Mouse (Mus musculus) hindbrain, embryonic 16.5 days (tissue): ENCODE results near the gene Lman2. TPM values are rescaled to one million over a fixed set of nuclear protein-coding genes. Genes with fewer than 3 reads are reported as not detected.

Experiments used
- ATAC-seq: fragments of 200-750 bp; cut with Nextera tagmentation; 2 replicates; pipeline ENCODE4 v1.8.0; 2017; ENCODE audit warnings: moderate TSS enrichment, moderate library complexity
- H3K27ac ChIP-seq: fragments of 300-500 bp; sonication (generic); 2 replicates; pipeline ENCODE4 v1.5.1; 2014; ENCODE audit warnings: low read depth, mild to moderate bottlenecking, control low read depth, low read length, moderate library complexity
- H3K27me3 ChIP-seq: fragments of 300-500 bp; sonication (generic); replicated peaks from 2 replicates; pipeline ENCODE4 v1.6.1; 2014; ENCODE audit warnings: low read length; ENCODE audit not compliant: control insufficient read depth, insufficient read depth
- H3K36me3 ChIP-seq: fragments of 300-500 bp; sonication (generic); 2 replicates; pipeline ENCODE4 v1.6.1; 2014; ENCODE audit warnings: mild to moderate bottlenecking, low read length, moderate library complexity, mixed read lengths; ENCODE audit not compliant: control insufficient read depth, insufficient read depth
- H3K4me1 ChIP-seq: fragments of 300-500 bp; sonication (generic); 2 replicates; pipeline ENCODE4 v1.6.1; 2014; ENCODE audit warnings: low read depth, low read length; ENCODE audit not compliant: control insufficient read depth, insufficient read depth
- H3K4me2 ChIP-seq: fragments of 300-500 bp; sonication (generic); 2 replicates; pipeline ENCODE4 v1.6.1; 2014; ENCODE audit warnings: mild to moderate bottlenecking, low read length, control low read depth, moderate library complexity
- H3K4me3 ChIP-seq: fragments of 300-500 bp; sonication (generic); 2 replicates; pipeline ENCODE4 v1.5.1; 2014; ENCODE audit warnings: mild to moderate bottlenecking, low read length, control low read depth, moderate library complexity
- H3K9ac ChIP-seq: fragments of 300-500 bp; sonication (generic); 2 replicates; pipeline ENCODE4 v1.6.1; 2014; ENCODE audit warnings: low read depth, mild to moderate bottlenecking, control low read depth, low read length, moderate library complexity
- H3K9me3 ChIP-seq: fragments of 300-500 bp; sonication (generic); 2 replicates; pipeline ENCODE4 v1.6.1; 2014; ENCODE audit warnings: mild to moderate bottlenecking, low read length, moderate library complexity; ENCODE audit not compliant: control insufficient read depth
- WGBS: fragments of 180-500 bp; shearing (Covaris S2); extraction: QIAGEN DNeasy Blood & Tissue Kit; methylation state at CpG from one replicate; pipeline ENCODE4 v1.1.7; 2014; 5-methylcytosine and 5-hydroxymethylcytosine counted together
- polyA plus RNA-seq: library from polyadenylated mRNA; unstranded; fragments of >200 nt; fragmentation: Nextera tagmentation; extraction: Ambion mirVana; gene quantifications from 2 replicates; pipeline ENCODE4 v1.2.1, GENCODE M21; 2015

Gene Lman2
- polyA plus RNA-seq = 44.9 and 51.5 TPM in 2 replicates

GRCm38 (mm10) chr13:55362453-55363060 lies at the start of gene Lman2:
TSS of gene Lman2 (minus strand) at chr13:55362783.
- peak within 1 kb of the TSS; percentile 70 for H3K4me3 ChIP-seq
- peak; percentile 99 for ATAC-seq
- no peaks in the 10 kb centered on the region for H3K9me3 ChIP-seq
- WGBS = under 1% methylated on average over 35 of the region's 35 CpGs
- peak within 1 kb of the TSS; percentile 70 for H3K9ac ChIP-seq
- peaks cover 18% of the 10 kb centered on the region for H3K4me1 ChIP-seq
- H3K4me2 ChIP-seq = peak within 1 kb of the TSS; percentile 74
- H3K36me3 ChIP-seq = peaks cover 7% of the 10 kb centered on the region; the same call in 1 of the 2 replicates
- no peaks in the 10 kb centered on the region; the same call in 1 of the 2 replicates for H3K27me3 ChIP-seq
- H3K27ac ChIP-seq = peak within 1 kb of the TSS; percentile 76

GRCm38 (mm10) chr13:55411826-55412225 lies 49.2 kb upstream of the Lman2 start:
- ATAC-seq = no peak
- no peaks in the 10 kb centered on the region for H3K9me3 ChIP-seq
- H3K27me3 ChIP-seq = no peaks in the 10 kb centered on the region; the same call in 1 of the 2 replicates
- WGBS = 82% methylated on average over 7 of the region's 7 CpGs
- H3K36me3 ChIP-seq = no peaks in the 10 kb centered on the region
- no peak overlapping the region for H3K4me3 ChIP-seq
- H3K27ac ChIP-seq = no peak overlapping the region
- H3K4me2 ChIP-seq = no peak overlapping the region
- H3K4me1 ChIP-seq = 0 out of 2 replicates have a peak, but pooled peaks cover 2% of the 10 kb centered on the region
- H3K9ac ChIP-seq = no peak overlapping the region

- Histone ChIP-seq H3K4me3 (no peak overlapping the region), H3K9ac (no peak overlapping the region), H3K4me2 (no peak overlapping the region), H3K9me3 (no peaks in the 10 kb centered on the region), H3K4me1 (peaks cover 9% of the 10 kb centered on the region), H3K27ac (no peak overlapping the region), H3K27me3 (no peaks in the 10 kb centered on the region; the same call in 1 of the 2 replicates), H3K36me3 (no peaks in the 10 kb centered on the region)
- ATAC-seq = no peak
- 87% methylated on average over 19 of the region's 19 CpGs for WGBS
Observed at GRCm38 (mm10) chr13:55408546-55409120, 46.0 kb upstream of the Lman2 start.

GRCm38 (mm10) chr13:55407341-55407740 lies 44.8 kb upstream of the Lman2 start:
- ATAC-seq = no peak
- no peak overlapping the region for H3K27ac ChIP-seq
- WGBS = 89% methylated on average over 4 of the region's 4 CpGs
- H3K9me3 ChIP-seq = no peaks in the 10 kb centered on the region
- H3K36me3 ChIP-seq = no peaks in the 10 kb centered on the region
- peaks cover 9% of the 10 kb centered on the region for H3K4me1 ChIP-seq
- H3K4me3 ChIP-seq = no peak overlapping the region
- H3K9ac ChIP-seq = no peak overlapping the region
- H3K27me3 ChIP-seq = no peaks in the 10 kb centered on the region
- H3K4me2 ChIP-seq = no peak overlapping the region

GRCm38 (mm10) chr13:55405783-55406390 lies 43.3 kb upstream of the Lman2 start:
- Histone ChIP-seq H3K27ac (peak overlapping the region; percentile 44), H3K4me1 (peaks cover 9% of the 10 kb centered on the region), H3K36me3 (no peaks in the 10 kb centered on the region), H3K4me3 (no peak overlapping the region), H3K9ac (peak overlapping the region; percentile 43; the same call in 1 of the 2 replicates), H3K4me2 (peak overlapping the region; percentile 42; the same call in 1 of the 2 replicates), H3K27me3 (no peaks in the 10 kb centered on the region), H3K9me3 (no peaks in the 10 kb centered on the region)
- ATAC-seq = peak; percentile 62
- 48% methylated on average over 13 of the region's 13 CpGs for WGBS

GRCm38 (mm10) chr13:55404853-55405782 lies 42.5 kb upstream of the Lman2 start:
- Histone ChIP-seq H3K27ac (peak overlapping the region; percentile 44), H3K9ac (peak overlapping the region; percentile 52), H3K4me1 (peaks cover 9% of the 10 kb centered on the region), H3K4me2 (peak overlapping the region; percentile 42), H3K27me3 (no peaks in the 10 kb centered on the region), H3K4me3 (no peak overlapping the region), H3K9me3 (no peaks in the 10 kb centered on the region), H3K36me3 (no peaks in the 10 kb centered on the region)
- 14% methylated on average over 11 of the region's 11 CpGs for WGBS
- peak; percentile 93 for ATAC-seq

- Histone ChIP-seq H3K36me3 (no peaks in the 10 kb centered on the region), H3K4me3 (no peak overlapping the region), H3K9me3 (no peaks in the 10 kb centered on the region), H3K4me1 (peaks cover 9% of the 10 kb centered on the region), H3K27me3 (no peaks in the 10 kb centered on the region), H3K4me2 (no peak overlapping the region), H3K9ac (no peak overlapping the region), H3K27ac (no peak overlapping the region)
- ATAC-seq = no peak
- WGBS = 65% methylated on average over 15 of the region's 15 CpGs
Observed at GRCm38 (mm10) chr13:55403935-55404852, 41.6 kb upstream of the Lman2 start.

- H3K4me1 ChIP-seq = peaks cover 9% of the 10 kb centered on the region
- H3K9me3 ChIP-seq = no peaks in the 10 kb centered on the region
- H3K4me3 ChIP-seq = no peak overlapping the region
- H3K9ac ChIP-seq = no peak overlapping the region
- no peaks in the 10 kb centered on the region for H3K36me3 ChIP-seq
- ATAC-seq = peak; percentile 15; the same call in 1 of the 2 replicates
- no peaks in the 10 kb centered on the region for H3K27me3 ChIP-seq
- H3K27ac ChIP-seq = no peak overlapping the region
- H3K4me2 ChIP-seq = no peak overlapping the region
- 51% methylated on average over 7 of the region's 7 CpGs for WGBS
Observed at GRCm38 (mm10) chr13:55403266-55403665, 40.7 kb upstream of the Lman2 start.
